Mouse (Mus musculus): Measurements from ENCODE around the gene Gm17304.

Gene Gm17304

DNA sequence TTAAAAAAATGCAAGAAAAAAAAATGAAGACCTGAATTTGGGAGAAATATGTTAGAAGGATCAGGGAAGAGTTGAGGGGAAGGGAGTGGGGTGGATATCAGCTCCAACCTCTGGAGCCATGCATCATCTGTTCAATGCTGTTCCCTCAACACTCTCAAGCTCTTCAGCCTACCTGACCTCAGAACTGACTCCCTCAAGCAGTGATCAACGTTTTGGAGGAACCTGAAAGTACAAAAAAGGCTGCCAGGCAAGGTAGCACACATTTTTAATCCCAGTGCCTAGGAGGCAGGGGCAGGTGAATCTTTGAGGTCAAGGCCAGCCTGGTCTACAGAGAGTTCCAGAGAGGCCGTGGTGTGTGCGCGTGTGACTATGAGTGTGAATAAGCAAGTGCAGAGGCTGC lies at the start of gene Gm17304:
Gm17304 (plus strand) TSS at position 301 of the 400 bp plus-strand sequence.
- no peak for DNase-seq (ENCODE audit: low read depth, low spot score)

DNA sequence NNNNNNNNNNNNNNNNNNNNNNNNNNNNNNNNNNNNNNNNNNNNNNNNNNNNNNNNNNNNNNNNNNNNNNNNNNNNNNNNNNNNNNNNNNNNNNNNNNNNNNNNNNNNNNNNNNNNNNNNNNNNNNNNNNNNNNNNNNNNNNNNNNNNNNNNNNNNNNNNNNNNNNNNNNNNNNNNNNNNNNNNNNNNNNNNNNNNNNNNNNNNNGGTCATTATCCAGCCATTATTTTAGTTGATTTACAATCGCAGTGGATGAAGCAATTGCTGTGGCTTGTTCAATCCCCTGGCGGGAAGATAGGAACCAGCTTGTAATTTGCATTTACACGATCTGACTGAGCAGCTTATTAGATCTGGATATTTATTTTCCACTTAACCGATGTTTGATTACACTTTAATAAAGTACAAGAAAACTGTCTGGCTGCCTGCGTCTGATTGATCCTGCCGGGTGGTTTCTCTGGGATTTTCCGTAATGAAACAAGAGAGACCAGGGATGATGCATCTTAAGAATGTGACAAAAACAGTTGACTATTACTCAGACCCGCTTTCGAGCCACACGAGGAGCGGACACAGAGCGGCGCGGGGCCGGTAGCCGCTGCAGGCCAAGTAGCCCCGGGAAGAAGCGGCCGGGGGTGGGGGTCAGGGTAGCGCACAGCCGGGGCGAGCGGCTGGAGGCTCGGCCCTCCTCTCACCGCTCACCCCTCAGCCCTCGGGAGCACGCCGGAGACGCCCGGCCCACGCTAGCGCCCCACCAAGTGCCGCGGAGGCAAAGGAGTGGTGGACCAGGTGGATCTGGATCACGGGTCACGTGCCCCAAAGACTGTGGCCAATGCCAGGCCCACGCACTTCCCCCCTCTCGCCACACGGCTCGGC lies 48.0 kb upstream of the Gm17304 start:
- DNase-seq (ENCODE audit: low read depth, low spot score) = no peak

DNA sequence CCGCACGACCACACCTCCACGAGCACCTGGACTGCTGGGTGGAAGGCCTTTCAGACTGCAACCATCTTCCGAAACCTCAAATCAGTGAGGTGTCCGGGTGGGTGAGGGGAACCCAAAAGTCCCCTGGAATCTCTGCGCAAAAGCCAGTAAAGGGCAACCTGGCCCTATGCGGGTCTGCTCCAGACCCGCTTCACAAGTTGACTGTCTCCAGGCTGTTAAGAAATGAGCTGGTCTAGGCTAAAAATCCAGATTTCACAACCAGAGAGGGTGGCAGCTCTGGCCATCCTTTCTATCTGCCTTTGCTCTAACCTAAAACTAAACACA lies 47.4 kb upstream of the Gm17304 start:
- no peak for DNase-seq (ENCODE audit: low read depth, low spot score)

DNA sequence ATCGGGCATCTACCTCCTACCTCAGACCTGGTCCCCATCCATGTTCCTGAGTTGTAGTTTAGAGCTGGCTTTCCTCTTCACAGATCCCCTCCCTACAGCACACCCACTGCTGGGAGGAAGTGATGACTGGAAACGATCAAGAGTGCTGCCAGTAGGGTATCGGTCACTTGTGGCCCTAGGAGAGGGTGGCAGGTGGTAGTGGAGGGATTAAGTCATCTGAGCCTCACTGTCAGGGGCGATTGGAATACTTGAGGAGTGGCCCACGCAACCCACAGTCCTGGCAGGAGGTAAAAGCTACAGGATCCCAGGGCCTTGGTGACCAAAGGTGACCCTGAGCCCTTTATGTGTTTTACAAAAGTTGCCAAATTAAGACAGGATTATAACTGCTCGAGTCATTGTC lies 42.9 kb upstream of the Gm17304 start:
- no peak for DNase-seq (ENCODE audit: low read depth, low spot score)

DNA sequence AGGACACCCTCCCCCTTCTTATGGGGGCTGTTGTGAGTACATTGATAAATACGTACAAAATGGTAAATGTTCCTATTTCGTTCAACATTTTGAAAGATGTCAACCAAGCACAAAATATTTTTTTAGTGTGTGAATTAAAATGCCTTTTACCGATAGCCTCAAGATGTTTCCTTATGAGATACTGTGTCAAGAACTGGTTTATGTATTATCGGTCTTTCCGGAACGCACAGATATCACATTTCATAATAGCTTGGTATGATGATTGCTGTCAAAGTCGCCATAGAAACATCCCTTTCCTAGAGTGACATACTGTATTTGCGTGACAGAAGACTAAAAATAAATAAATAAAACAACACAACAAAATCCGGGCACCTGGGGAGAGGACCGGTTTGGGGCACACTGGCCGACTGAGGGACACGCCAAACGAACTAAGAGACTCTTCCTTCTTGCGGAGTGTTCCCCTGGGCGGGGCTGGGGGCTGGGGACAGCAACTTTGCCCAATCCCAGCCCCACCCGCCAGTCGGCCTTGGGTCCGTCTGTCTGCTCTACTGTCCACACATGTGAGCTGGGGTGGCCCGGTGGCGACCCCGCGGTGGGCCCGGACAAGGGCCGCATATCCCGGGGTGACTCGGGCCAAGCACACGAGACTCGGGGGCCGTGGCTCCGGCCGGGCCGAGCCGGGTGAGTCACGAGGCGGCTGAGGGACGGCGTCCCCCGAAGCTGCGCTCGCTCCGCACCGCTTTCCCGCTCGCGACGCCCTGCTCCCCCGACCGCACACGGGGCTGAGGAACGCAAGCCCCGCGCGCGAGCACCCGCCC lies 34.9 kb upstream of the Gm17304 start:
- no peak for DNase-seq (ENCODE audit: low read depth, low spot score)

DNA sequence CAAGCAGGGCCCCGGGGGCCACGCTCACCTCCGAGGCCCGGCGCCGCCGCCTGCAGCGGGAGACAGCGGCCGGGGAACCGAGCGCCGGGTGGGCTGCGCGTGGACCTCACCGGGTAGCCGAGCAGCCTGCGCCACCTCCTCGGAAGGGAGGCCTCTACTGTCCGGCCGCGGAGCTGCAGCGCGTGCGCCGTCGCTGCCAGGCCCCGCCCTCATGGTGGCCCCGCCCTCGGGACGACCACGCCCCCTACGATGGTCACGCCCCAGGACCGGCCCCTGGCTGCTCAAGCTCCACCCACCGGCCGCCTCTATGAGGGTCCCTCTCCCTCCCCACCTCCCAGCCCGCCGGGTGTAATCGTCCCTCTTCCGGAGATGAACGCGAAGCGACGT lies 34.3 kb upstream of the Gm17304 start:
- peak; percentile 47 for DNase-seq (ENCODE audit: low read depth, low spot score)

DNA sequence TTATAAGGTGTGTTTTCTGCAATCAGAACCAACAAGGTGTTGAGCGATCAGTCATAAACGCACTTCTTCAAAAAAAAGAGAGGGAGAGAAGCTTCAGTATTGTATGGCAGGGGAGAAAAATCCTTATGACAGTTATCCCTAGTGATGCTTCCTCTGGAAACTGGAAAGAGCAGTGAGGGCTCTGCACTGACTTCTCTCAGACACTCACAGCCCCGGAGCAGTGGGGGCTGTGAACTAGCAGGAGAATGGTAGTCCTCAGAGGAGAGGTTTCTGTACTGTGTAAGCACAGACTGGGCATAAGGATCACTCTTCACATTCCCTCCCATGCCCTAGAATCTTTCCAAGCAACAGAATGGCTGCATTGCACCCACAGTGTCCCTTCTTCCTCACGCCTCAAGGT lies 33.8 kb upstream of the Gm17304 start:
- DNase-seq (ENCODE audit: low read depth, low spot score) = no peak

DNA sequence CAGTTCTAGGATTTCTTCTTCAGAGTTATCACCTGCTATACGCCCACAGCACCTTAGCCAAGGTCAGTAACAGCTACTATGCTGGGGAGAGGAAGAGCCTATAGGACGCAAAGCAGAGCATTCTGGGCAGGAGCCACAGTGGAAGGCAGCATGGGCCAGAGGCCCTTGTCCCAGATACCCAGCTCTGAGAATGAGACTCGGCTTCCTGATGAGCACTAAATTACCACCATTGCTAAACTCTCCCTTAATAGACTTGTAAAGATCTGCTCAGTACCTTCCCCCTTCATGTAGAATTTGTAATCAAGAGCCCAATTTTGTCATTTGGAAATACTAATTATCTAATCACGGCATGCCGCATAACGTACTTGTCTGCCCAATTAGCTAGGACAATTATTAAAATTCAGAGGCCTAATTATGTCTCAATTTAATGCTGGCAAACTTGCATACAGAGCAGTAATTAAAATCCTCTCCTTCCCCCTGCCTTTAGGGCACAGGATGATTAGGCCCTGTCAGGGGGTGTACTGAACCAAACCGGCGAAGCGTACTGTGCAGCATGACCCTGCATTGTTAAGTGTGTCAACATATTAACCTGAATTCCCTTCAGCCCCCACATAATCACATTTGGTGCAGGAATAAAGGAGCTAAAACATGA lies 31.5 kb upstream of the Gm17304 start:
- no peak for DNase-seq (ENCODE audit: low read depth, low spot score)

DNA sequence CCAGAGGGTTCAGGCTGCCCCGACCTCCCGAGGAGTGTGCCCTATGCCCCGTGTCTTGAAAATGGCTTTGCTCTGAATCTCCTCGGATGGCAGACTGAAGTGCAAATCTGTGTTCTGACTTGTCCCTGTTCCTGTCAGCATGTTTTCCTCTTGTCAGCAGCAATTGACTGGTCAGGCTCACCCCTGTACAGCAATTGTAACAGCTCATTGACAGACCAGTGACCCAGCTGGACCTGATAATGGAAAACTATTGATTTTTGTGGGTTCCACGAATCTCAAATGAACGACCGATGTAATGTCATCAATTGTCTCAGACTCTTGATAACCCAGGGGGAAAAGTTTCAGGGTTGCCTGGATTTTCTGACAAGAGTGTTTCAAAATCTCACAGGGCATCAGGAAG lies 28.0 kb upstream of the Gm17304 start:
- DNase-seq (ENCODE audit: low read depth, low spot score) = no peak

DNA sequence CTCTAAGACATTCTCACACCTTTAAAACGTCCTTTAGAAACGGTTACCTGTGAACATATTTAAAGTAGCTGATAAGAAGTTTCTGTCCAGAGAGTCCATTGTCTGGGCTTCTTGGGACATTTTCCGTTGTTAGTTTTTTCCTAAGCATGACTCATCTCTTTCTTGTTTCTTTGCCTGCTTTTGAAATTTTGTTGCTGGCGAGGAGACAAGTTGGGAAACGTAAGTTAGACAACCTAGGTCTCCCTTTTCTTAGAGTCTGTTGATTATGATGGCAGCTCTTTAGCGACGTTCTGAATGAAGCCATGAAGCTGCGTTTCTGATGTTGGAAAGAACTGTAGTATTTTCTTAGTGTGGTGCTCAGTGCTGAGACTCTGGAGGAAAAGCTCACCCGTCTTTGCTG lies 19.9 kb upstream of the Gm17304 start:
- DNase-seq (ENCODE audit: low read depth, low spot score) = no peak

DNA sequence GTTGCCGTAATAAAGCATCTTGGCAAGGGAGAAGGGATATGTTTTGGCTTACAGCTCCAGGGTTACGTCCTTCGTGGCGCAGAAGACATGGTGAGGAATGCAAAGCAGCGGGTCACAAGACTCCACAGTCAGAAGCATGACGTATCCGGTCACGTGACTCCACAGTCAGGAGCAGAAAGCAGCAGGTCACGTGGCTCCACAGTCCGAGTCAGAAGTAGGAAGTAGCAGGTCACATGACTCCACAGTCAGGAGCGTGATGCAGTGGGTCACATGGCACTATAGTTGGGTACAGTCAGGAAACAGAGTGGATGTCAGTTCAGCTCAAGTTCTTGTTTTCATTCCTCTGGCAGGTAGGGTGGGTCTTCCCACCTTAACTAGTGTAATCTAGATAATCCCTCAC lies 19.2 kb upstream of the Gm17304 start:
- no peak for DNase-seq (ENCODE audit: low read depth, low spot score)

DNA sequence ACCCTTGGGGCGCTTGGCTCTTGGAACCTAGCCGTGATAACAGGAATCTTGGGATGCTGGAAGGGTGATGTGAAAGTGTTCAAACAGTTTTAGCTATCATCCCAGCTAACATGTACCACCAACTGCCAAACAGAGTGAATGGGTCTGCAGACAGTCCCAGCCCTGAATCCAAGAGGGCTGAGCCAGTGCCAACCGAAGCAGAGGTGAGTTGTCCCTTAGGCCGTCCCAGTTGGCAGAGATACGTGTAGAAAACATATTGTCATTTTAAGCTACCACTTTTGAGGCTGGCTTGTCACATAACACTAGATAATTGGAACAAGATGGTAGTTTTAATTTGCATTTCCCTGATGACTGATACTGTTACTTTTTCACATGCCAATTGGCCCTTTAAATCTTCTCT lies 18.2 kb upstream of the Gm17304 start:
- DNase-seq (ENCODE audit: low read depth, low spot score) = no peak

DNA sequence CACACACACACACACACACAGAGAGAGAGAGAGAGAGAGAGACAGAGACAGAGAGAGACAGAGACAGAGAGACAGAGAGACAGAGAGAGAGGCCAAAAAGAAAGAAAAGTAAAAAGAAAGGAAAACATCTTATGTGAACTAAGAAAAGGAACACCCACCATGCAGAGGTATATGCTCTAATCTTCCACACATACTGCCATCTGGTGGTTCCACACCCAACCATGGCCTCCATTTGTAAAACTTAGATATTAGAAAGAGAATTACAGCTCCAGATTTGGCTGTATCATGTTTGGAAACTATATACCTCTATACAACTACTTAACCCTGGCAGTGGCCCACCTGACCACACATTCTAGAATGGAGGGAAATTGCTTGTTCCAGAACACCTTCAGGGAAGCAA lies 14.5 kb upstream of the Gm17304 start:
- DNase-seq (ENCODE audit: low read depth, low spot score) = no peak

DNA sequence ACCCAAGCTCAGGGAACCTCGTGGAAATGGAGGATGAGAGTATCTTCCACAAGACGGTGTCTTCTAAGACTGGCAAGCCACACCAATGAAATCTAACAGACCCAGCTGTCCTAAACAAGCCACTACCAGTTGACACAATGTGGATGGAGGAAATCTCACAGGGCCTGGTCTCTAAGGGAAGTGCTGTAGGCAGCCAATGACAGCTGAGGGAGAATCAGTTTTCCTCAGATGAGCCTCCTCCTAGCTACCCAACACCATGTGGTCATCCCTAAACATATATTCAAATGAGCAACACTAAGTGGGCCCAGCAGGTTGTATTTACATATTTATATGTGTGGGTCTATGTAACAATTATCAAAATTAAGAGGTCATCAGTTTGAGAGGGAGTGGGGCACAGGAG lies 11.4 kb upstream of the Gm17304 start:
- DNase-seq (ENCODE audit: low read depth, low spot score) = no peak

DNA sequence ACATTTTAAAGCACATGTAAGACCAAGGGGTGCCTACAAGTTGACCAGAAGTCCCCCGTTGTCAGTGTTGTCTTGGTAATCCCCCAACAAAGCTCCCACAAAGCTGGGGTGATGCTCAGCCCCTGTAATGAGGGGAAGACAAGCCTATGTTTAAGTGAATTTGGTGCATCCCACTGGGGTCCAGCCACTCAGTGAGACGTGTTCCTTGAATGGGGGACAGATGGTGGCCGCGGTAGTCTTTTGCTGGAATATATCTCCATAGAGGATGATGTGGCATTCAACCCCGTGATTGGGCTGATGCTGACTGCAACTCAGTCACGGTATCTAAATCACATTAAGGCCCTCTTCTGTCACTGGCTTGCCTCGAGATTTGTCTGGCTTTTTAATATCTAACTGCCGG lies 9.4 kb upstream of the Gm17304 start:
- no peak for DNase-seq (ENCODE audit: low read depth, low spot score)

DNA sequence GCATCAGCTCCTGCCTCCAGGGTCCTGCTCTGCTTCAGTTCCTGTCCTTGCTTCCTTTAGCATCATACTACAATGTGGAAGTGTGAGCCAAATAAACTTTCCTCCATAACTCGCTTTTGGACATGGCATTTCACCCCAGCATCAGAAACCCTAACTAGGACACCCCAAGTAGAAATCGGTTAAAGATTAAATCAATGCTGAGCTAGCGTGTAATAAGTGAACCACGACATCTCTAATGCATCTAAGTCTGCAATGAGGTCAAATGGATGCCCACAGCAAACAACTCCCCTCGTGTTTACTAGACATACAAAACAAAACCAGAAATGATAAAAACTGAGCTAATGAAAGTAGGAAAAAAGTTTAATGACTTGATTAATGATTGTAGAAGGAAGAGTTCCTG lies 4.5 kb upstream of the Gm17304 start:
- DNase-seq (ENCODE audit: low read depth, low spot score) = no peak

DNA sequence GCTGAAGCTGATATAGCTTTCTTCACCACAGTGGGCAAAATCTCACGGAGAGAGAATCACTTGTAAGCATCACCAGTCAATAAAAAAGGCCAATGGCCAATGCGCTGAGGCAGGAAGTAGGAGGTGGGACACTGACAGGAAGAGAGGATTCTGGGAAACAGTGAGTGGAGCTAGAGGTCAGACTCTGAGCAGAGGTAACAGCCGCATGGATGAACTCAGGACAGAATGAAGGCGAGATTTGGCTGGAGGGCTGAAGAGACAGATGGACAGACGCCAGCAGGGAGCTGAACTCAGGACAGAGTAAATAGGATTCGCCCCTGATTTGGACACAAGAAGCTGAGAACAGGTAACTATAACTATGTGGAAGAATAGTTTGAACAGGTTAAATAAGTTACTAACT lies 3.8 kb upstream of the Gm17304 start:
- DNase-seq (ENCODE audit: low read depth, low spot score) = no peak

DNA sequence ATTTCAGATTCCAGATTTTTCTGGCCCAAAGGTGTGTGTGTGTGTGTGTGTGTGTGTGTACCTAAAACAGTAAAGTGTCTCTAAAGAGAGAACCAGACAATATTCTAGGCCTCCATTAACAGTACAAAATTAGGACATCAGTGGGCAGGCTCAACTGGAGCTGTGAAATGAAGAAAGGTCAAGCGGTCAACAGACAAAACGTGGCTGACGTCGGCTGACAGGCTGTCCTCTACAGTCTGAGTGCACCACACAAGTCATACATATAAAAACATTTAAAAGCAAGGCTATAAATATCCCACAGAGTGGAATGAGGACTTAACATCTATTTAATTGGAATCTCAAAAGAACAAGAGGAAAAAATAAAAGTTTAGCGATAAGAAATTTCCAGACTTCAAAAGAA lies 1.8 kb upstream of the Gm17304 start:
- no peak for DNase-seq (ENCODE audit: low read depth, low spot score)

DNA sequence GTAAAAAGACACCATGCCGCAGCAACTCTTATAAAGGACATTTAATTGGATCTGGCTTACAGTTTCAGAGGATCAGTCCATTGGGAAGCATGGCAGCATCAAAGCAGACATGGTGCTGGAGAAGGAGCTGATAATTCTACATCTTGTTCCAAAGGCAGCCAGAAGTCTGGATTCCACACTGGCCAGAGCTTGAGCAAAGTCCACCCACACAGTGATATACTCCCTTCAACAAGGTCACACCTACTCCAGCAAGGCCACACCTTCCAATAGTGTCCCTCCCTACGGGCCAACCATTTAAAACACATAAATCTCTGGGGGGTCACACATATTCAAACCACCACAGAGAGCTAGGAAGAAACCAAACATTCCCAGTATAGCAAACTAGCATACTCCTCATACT lies 3.3 kb downstream of the Gm17304 start:
- no peak for DNase-seq (ENCODE audit: low read depth, low spot score)

DNA sequence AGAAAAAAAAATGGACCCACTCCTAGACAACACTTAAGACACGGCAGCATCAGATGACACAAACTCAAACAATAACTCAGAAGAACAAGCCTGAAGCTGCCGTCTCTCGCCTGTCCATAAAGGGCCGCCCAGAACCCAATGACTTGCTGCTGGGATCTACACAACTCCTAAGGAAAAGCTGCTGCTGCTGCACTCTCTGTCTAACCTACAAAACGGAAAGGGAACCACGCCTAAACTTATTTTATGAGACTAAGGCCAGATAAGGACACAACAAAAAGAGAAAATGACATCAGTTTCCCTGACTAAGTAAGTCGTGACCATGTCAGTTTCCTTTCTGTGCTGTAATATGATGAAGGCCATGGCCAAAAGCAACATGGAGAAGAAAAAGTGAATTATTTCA lies 5.7 kb downstream of the Gm17304 start:
- DNase-seq (ENCODE audit: low read depth, low spot score) = peak; percentile 23

DNA sequence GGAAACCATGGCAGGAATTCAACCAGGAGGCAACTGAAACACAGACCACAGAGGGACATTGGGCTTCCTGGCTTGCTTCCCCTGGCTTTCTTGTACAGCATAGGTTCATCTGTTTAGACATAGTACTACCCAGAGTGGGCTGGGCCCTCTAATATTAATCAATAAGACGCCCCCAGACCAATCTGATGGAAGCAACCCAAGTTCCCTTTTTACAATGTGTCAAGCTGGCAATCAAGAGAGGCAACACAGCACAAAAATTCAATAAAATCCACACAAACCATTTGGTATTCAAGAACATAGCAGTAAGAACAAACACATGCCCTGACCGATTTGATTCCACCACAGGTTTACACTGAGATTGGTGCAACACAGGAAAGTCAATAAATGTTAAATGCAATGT lies 6.1 kb downstream of the Gm17304 start:
- DNase-seq (ENCODE audit: low read depth, low spot score) = no peak

DNA sequence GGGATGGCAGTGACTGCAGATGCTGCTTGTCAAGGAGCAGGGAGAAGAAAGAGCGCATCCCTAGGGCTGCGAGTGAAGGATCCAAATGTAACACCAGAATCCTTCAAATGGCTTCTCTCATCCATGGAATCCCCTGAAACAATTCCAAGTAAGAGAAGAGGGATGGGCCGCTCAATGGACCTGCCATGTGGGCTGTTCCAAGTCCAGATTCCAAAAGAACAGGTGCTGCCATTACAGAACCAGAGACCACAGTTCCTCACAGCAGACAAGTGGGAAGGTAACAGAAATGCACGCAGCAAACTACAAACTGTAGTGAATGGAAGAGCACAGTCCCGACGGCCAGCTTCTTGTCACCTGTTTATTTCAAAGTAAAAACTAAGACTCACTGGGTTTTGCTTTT lies 11.5 kb downstream of the Gm17304 start:
- DNase-seq (ENCODE audit: low read depth, low spot score) = no peak

DNA sequence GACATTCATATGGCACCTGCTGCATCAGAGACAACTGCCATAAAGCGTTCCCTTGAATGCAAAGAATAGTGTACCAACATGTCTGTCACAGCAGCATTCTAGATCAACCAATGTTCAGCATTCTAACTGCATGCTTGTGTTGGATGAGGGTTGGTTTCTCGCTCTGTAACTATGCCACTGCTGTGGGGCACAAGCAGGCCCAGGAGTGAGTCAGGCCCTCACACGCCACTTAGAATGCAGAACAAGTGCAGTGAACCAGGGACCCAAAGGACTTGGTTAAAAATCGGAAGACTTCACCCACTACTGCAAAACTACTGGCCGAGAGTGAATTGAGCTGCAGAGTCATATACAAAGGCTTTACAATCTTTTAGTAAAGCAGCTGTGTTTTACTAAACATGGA lies 13.3 kb downstream of the Gm17304 start:
- no peak for DNase-seq (ENCODE audit: low read depth, low spot score)
